Mouse (Mus musculus) liver, adult (tissue): ENCODE data around the gene Gm3453.
"Not testable (repeated sequence)": the region's sequence is repeated elsewhere in the genome, so short reads cannot be mapped to it uniquely, and the experiment has no call there.

Source experiments
- GATA4 ChIP-seq: IDR thresholded peaks from 2 replicates; pipeline ENCODE4 v1.6.1; 2014; ENCODE audit warnings: mild to moderate bottlenecking, low read length; ENCODE audit not compliant: insufficient replicate concordance

Gene Gm3453

DNA sequence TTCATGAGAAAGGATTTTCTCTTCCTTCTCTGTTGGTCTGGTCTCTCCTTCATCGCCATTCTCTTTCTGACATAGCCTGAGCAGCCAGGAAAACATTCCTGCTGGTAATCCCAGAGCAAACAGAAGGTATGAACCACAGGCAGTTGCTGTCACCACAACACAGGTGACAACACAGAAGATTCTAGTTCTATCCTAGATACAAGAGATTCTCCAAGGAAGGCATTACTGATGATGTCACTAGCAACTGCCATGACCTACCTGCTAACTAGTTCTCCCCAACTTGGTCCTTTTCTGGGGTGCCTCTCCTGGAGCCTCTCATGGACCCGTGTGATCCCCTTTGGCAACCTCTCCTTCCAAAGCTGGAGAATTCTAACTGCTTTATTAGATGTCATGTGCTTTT lies at the start of gene Gm3453:
Gm3453 (minus strand) TSS at position 101 of the 400 bp plus-strand sequence.
- TF ChIP-seq GATA4, result not testable (repeated sequence)

DNA sequence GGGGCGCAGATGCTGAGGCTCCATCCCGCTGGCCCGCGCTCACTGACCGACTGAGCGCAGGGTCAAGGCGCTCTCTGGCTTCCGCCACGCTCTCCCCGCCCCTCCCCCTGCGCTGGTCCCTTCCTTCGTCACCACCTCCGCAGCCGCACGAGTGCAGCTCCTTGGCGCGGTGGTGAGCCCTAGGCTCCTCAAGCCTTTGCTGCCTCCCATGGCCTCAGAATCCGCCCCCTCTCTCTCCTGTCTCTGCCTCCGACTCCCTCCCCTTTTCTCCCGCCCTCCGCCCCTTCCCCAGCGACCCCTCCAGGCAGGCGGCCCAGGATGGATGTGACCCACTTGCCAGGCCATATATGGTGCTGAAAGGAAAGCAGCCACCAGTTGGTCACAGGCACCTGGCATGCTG lies 17.3 kb downstream of the Gm3453 start, which contains the start of gene Gm3248:
Gm3248 (minus strand) TSS at position 111 of the 400 bp plus-strand sequence.
- not testable (repeated sequence) for TF ChIP-seq GATA4
